Mouse (Mus musculus): ENCODE results near the gene Rin2. TPM values are rescaled to one million over a fixed set of nuclear protein-coding genes. Genes with fewer than 3 reads are reported as not detected.
"Not testable (repeated sequence)": the region's sequence is repeated elsewhere in the genome, so short reads cannot be mapped to it uniquely, and the experiment has no call there.

The Rin2 gene
- polyA plus RNA-seq, 1 experiment from 2014 or later = 16.2 TPM

GRCm38 (mm10) chr2:145888766-145889480, 213.9 kb downstream of the Rin2 start:
- Histone ChIP-seq H3K27me3 (replicated peaks; ENCODE audit: low read depth, poor library complexity, severe bottlenecking) (no peaks in the 10 kb centered on the region), H3K27ac (replicated peaks) (peak overlapping the region; percentile 71), H3K4me3 (no peak overlapping the region), H3K36me3 (replicated peaks) (peaks cover 9% of the 10 kb centered on the region), H3K9me3 (no peaks in the 10 kb centered on the region), H3K4me1 (peaks cover 42% of the 10 kb centered on the region)
- no peak for DNase-seq (ENCODE audit: low spot score)
- WGBS = 56% methylated on average over 6 of the region's 6 CpGs

GRCm38 (mm10) chr2:145890571-145890970, 215.6 kb downstream of the Rin2 start:
- 75% methylated on average over 2 of the region's 2 CpGs for WGBS
- H3K27me3 ChIP-seq (replicated peaks; ENCODE audit: low read depth, poor library complexity, severe bottlenecking) = no peaks in the 10 kb centered on the region
- peak; percentile 4 for DNase-seq (ENCODE audit: low spot score)
- peaks cover 6% of the 10 kb centered on the region for H3K36me3 ChIP-seq (replicated peaks)
- H3K4me3 ChIP-seq = no peak overlapping the region
- no peak overlapping the region for H3K27ac ChIP-seq (replicated peaks)
- no peaks in the 10 kb centered on the region for H3K9me3 ChIP-seq
- H3K4me1 ChIP-seq = peaks cover 26% of the 10 kb centered on the region

- 98% methylated on average over 6 of the region's 6 CpGs for WGBS
These were observed 218.7 kb downstream of the Rin2 start for GRCm38 (mm10) chr2:145893756-145894155.

GRCm38 (mm10) chr2:145898106-145898505, 223.1 kb downstream of the Rin2 start:
- Histone ChIP-seq H3K27ac (replicated peaks) (no peak overlapping the region), H3K4me1 (peaks cover 11% of the 10 kb centered on the region), H3K27me3 (replicated peaks; ENCODE audit: low read depth, poor library complexity, severe bottlenecking) (no peaks in the 10 kb centered on the region), H3K9me3 (no peaks in the 10 kb centered on the region), H3K36me3 (replicated peaks) (no peaks in the 10 kb centered on the region), H3K4me3 (no peak overlapping the region)
- WGBS = 86% methylated on average over 9 of the region's 9 CpGs
- DNase-seq (ENCODE audit: low spot score) = no peak

More at GRCm38 (mm10) chr2:145893756-145894155, 218.7 kb downstream of the Rin2 start:
- Histone ChIP-seq H3K27ac (replicated peaks) (no peak overlapping the region), H3K4me1 (peaks cover 8% of the 10 kb centered on the region), H3K36me3 (replicated peaks) (no peaks in the 10 kb centered on the region), H3K9me3 (no peaks in the 10 kb centered on the region), H3K27me3 (replicated peaks; ENCODE audit: low read depth, poor library complexity, severe bottlenecking) (no peaks in the 10 kb centered on the region), H3K4me3 (no peak overlapping the region)
- DNase-seq (ENCODE audit: low spot score) = no peak

- not testable (repeated sequence) for H3K27me3 ChIP-seq (replicated peaks; ENCODE audit: low read depth, poor library complexity, severe bottlenecking); DNase-seq (ENCODE audit: low spot score); H3K27ac ChIP-seq (replicated peaks); H3K36me3 ChIP-seq (replicated peaks); H3K9me3 ChIP-seq; H3K4me3 ChIP-seq
- WGBS = 82% methylated on average over 8 of the region's 8 CpGs
- H3K4me1 ChIP-seq = peaks cover 25% of the 10 kb centered on the region
These were observed 225.3 kb downstream of the Rin2 start for GRCm38 (mm10) chr2:145900318-145900717.

GRCm38 (mm10) chr2:145901861-145902260, 226.8 kb downstream of the Rin2 start, which contains the start of gene Naa20:
Gene Naa20, plus strand, starts transcription at chr2:145902099.
- DNase-seq (ENCODE audit: low spot score) = no peak
- H3K4me1 ChIP-seq = peaks cover 29% of the 10 kb centered on the region
- H3K27ac ChIP-seq (replicated peaks) = peak within 1 kb of the TSS; percentile 97
- H3K4me3 ChIP-seq = peak within 1 kb of the TSS; percentile 98
- H3K36me3 ChIP-seq (replicated peaks) = peaks cover 15% of the 10 kb centered on the region
- WGBS = 87% methylated on average over 6 of the region's 6 CpGs
- H3K9me3 ChIP-seq = no peaks in the 10 kb centered on the region
- no peaks in the 10 kb centered on the region for H3K27me3 ChIP-seq (replicated peaks; ENCODE audit: low read depth, poor library complexity, severe bottlenecking)

GRCm38 (mm10) chr2:145903061-145903901, 228.3 kb downstream of the Rin2 start:
- peaks cover 29% of the 10 kb centered on the region for H3K4me1 ChIP-seq
- no peaks in the 10 kb centered on the region for H3K27me3 ChIP-seq (replicated peaks; ENCODE audit: low read depth, poor library complexity, severe bottlenecking)
- H3K4me3 ChIP-seq = peak overlapping the region; percentile 98
- H3K36me3 ChIP-seq (replicated peaks) = peaks cover 29% of the 10 kb centered on the region
- peak overlapping the region; percentile 97 for H3K27ac ChIP-seq (replicated peaks)
- no peaks in the 10 kb centered on the region for H3K9me3 ChIP-seq
- under 1% methylated on average over 68 of the region's 68 CpGs for WGBS
- peak; percentile 94 for DNase-seq (ENCODE audit: low spot score)

- H3K36me3 ChIP-seq (replicated peaks) = peaks cover 37% of the 10 kb centered on the region
- H3K9me3 ChIP-seq = no peaks in the 10 kb centered on the region
- no peak for DNase-seq (ENCODE audit: low spot score)
- no peaks in the 10 kb centered on the region for H3K27me3 ChIP-seq (replicated peaks; ENCODE audit: low read depth, poor library complexity, severe bottlenecking)
- H3K27ac ChIP-seq (replicated peaks) = peak overlapping the region; percentile 97
- 35% methylated on average over 12 of the region's 12 CpGs for WGBS
- peaks cover 29% of the 10 kb centered on the region for H3K4me1 ChIP-seq
- peak overlapping the region; percentile 98 for H3K4me3 ChIP-seq
These were observed 229.1 kb downstream of the Rin2 start for GRCm38 (mm10) chr2:145903983-145904616.

- WGBS = 88% methylated on average over 6 of the region's 6 CpGs
- Histone ChIP-seq H3K4me1 (peaks cover 24% of the 10 kb centered on the region), H3K27me3 (replicated peaks; ENCODE audit: low read depth, poor library complexity, severe bottlenecking) (no peaks in the 10 kb centered on the region), H3K9me3 (no peaks in the 10 kb centered on the region), H3K36me3 (replicated peaks) (peaks cover 47% of the 10 kb centered on the region), H3K4me3 (no peak overlapping the region; the same call in 1 of the 2 replicates), H3K27ac (replicated peaks) (no peak overlapping the region)
- no peak for DNase-seq (ENCODE audit: low spot score)
These were observed 230.1 kb downstream of the Rin2 start for GRCm38 (mm10) chr2:145905156-145905555.

GRCm38 (mm10) chr2:145905884-145906283, 230.9 kb downstream of the Rin2 start:
- DNase-seq (ENCODE audit: low spot score); H3K27ac ChIP-seq (replicated peaks); H3K9me3 ChIP-seq; H3K4me3 ChIP-seq; H3K27me3 ChIP-seq (replicated peaks; ENCODE audit: low read depth, poor library complexity, severe bottlenecking): not testable (repeated sequence)
- Histone ChIP-seq H3K4me1 (peaks cover 22% of the 10 kb centered on the region), H3K36me3 (replicated peaks) (peaks cover 54% of the 10 kb centered on the region)
- 42% methylated on average over 4 of the region's 4 CpGs for WGBS

- WGBS = 91% methylated on average over 8 of the region's 8 CpGs
- peaks cover 100% of the 10 kb centered on the region for H3K36me3 ChIP-seq (replicated peaks)
- H3K4me1 ChIP-seq = no peaks in the 10 kb centered on the region
- H3K27me3 ChIP-seq (replicated peaks; ENCODE audit: low read depth, poor library complexity, severe bottlenecking) = no peaks in the 10 kb centered on the region
- DNase-seq (ENCODE audit: low spot score) = no peak
- no peaks in the 10 kb centered on the region for H3K9me3 ChIP-seq
- H3K27ac ChIP-seq (replicated peaks) = no peak overlapping the region
- no peak overlapping the region for H3K4me3 ChIP-seq
These were observed 246.1 kb downstream of the Rin2 start for GRCm38 (mm10) chr2:145920941-145921650.

Data from embryonic facial prominence, embryonic 10.5 days (tissue).